Mouse (Mus musculus): ENCODE results near the gene Sox8. TPM values are rescaled to one million over a fixed set of nuclear protein-coding genes. Genes with fewer than 3 reads are reported as not detected.

Gene Sox8
- total and polyA plus RNA-seq, 3 experiments = not detected

GRCm38 (mm10) chr17:25614723-25615510 lies 44.4 kb upstream of the Sox8 start:
- in situ Hi-C loops (cut with MboI; ENCODE audit: low pct_ligation_motif_present, low pct_unique_long_range_greater_than_20kb, low sequenced_read_pairs) = no loop called here
- TF ChIP-seq GABPA (IDR thresholded peaks at IDR 0.05; ENCODE audit: insufficient replicate concordance, low read depth, low read length) (no peak), ELF1 (IDR thresholded peaks at IDR 0.05; ENCODE audit: low read depth, low read length) (no peak), NRF1 (IDR thresholded peaks at IDR 0.05; ENCODE audit: low read depth, low read length) (no peak), E2F4 (IDR thresholded peaks at IDR 0.05; ENCODE audit: insufficient replicate concordance, low read depth, low read length) (no peak), RAD21 (IDR thresholded peaks at IDR 0.05; ENCODE audit: low read depth, low read length) (no peak), ZNF384 (IDR thresholded peaks at IDR 0.05; ENCODE audit: low read depth, low read length) (no peak)

GRCm38 (mm10) chr17:25613323-25613722 lies 42.8 kb upstream of the Sox8 start:
- Histone ChIP-seq H3K4me1 (ENCODE audit: control insufficient read depth in 1 of 2, insufficient read depth in 2 of 2) (peaks cover 14 to 22% of the 10 kb centered on the region in 2 experiments), H3K27me3 (replicated peaks) (no peaks in the 10 kb centered on the region), H3K27ac (ENCODE audit: insufficient read depth, low read depth) (peak overlapping the region; percentile 39), H3K36me3 (replicated peaks in 1 of 2; ENCODE audit: control insufficient read depth in 1 of 2, insufficient read depth in 1 of 2, low read length in 1 of 2) (peaks cover 8 to 67% of the 10 kb centered on the region in 2 experiments), H3K79me2 (replicated peaks; ENCODE audit: control insufficient read depth, extremely low read depth, insufficient read depth, poor library complexity, severe bottlenecking) (no peaks in the 10 kb centered on the region), H3K4me2 (ENCODE audit: insufficient read depth, low read depth, poor library complexity, severe bottlenecking) (peak overlapping the region; percentile 32; the same call in 1 of the 2 replicates), H3K9ac (ENCODE audit: insufficient read depth, low read depth) (no peak overlapping the region), H3K4me3 (replicated peaks in 1 of 3; ENCODE audit: low read depth in 2 of 3, low read length in 2 of 3, poor library complexity in 1 of 3) (peak overlapping the region in 1 of 3 experiments; percentile 5), H3K9me3 (replicated peaks; ENCODE audit: low read length) (no peaks in the 10 kb centered on the region)
- peak; percentile 72 for DNase-seq (ENCODE audit: extremely low read depth)
- in situ Hi-C loops (cut with MboI; ENCODE audit: low pct_ligation_motif_present, low pct_unique_long_range_greater_than_20kb, low sequenced_read_pairs) (no loop called here), dilution Hi-C loops (cut with MboI; ENCODE audit: extremely low pct_ligation_motif_present, extremely low pct_unique_long_range_greater_than_20kb, low sequenced_read_pairs) (no loop called here)
- no peak for TF ChIP-seq JUN (IDR thresholded peaks at IDR 0.05; ENCODE audit: insufficient read depth, low read depth, low read length)
- peak; percentile 86 for TF ChIP-seq BHLHE40 (IDR thresholded peaks at IDR 0.05; ENCODE audit: low read depth, low read length)
- no peak for TF ChIP-seq NRF1 (IDR thresholded peaks at IDR 0.05; ENCODE audit: low read depth, low read length)
- 0 out of 2 replicates have a peak, but pooled peaks have one; percentile 15 for TF ChIP-seq ELF1 (IDR thresholded peaks at IDR 0.05; ENCODE audit: low read depth, low read length)
- TF ChIP-seq MEF2A (IDR thresholded peaks at IDR 0.05; ENCODE audit: borderline replicate concordance, low read depth, low read length) = 0 out of 2 replicates have a peak, but pooled peaks have one; percentile 37
- peak; percentile 67 for TF ChIP-seq TCF12 (IDR thresholded peaks at IDR 0.05; ENCODE audit: low read depth, low read length)
- TF ChIP-seq JUND (conservative IDR thresholded peaks at IDR 0.05; ENCODE audit: low read depth, low read length) = no peak
- peak; percentile 50; the same call in 1 of the 2 replicates for TF ChIP-seq USF1 (IDR thresholded peaks at IDR 0.05; ENCODE audit: low read depth, low read length)
- TF ChIP-seq ZC3H11A (IDR thresholded peaks at IDR 0.05; ENCODE audit: low read depth, low read length) = no peak
- TF ChIP-seq ETS1 (conservative IDR thresholded peaks at IDR 0.05; ENCODE audit: low read depth, low read length) = peak; percentile 31; the same call in 1 of the 2 replicates
- 0 out of 2 replicates have a peak, but pooled peaks have one; percentile 32 for TF ChIP-seq USF2 (conservative IDR thresholded peaks at IDR 0.05; ENCODE audit: low read depth, low read length)
- TF ChIP-seq RAD21 (IDR thresholded peaks at IDR 0.05; ENCODE audit: low read depth, low read length) = no peak
- peak; percentile 39; the same call in 1 of the 2 replicates for TF ChIP-seq IRF4 (IDR thresholded peaks at IDR 0.05; ENCODE audit: low read depth, low read length)
- no peak for TF ChIP-seq KAT2A (IDR thresholded peaks at IDR 0.05; ENCODE audit: insufficient replicate concordance, low read length)

More at GRCm38 (mm10) chr17:25614723-25615510, 44.4 kb upstream of the Sox8 start:
- H3K9me3 ChIP-seq (replicated peaks; ENCODE audit: low read length) = no peaks in the 10 kb centered on the region
- H3K4me3 ChIP-seq (replicated peaks in 1 of 3; ENCODE audit: low read depth in 2 of 3, low read length in 2 of 3, poor library complexity in 1 of 3) = no peak overlapping the region
- H3K79me2 ChIP-seq (replicated peaks; ENCODE audit: control insufficient read depth, extremely low read depth, insufficient read depth, poor library complexity, severe bottlenecking) = no peaks in the 10 kb centered on the region
- H3K4me2 ChIP-seq (ENCODE audit: insufficient read depth, low read depth, poor library complexity, severe bottlenecking) = no peak overlapping the region
- peaks cover 16 to 30% of the 10 kb centered on the region in 2 experiments for H3K4me1 ChIP-seq (ENCODE audit: control insufficient read depth in 1 of 2, insufficient read depth in 2 of 2)
- H3K27me3 ChIP-seq (replicated peaks) = no peaks in the 10 kb centered on the region
- no peak overlapping the region for H3K9ac ChIP-seq (ENCODE audit: insufficient read depth, low read depth)
- H3K27ac ChIP-seq (ENCODE audit: insufficient read depth, low read depth) = no peak overlapping the region
- dilution Hi-C loops (cut with MboI; ENCODE audit: extremely low pct_ligation_motif_present, extremely low pct_unique_long_range_greater_than_20kb, low sequenced_read_pairs) = no loop called here
- DNase-seq (ENCODE audit: extremely low read depth) = no peak
- H3K36me3 ChIP-seq (replicated peaks in 1 of 2; ENCODE audit: control insufficient read depth in 1 of 2, insufficient read depth in 1 of 2, low read length in 1 of 2) = peaks cover 11 to 66% of the 10 kb centered on the region in 2 experiments
